Mouse (Mus musculus) thymus, adult 2 months (tissue): ENCODE measurements at regions not wholly inside any gene's neighbourhood (a gene's known extent, or its start where the extent isn't known, plus 50 kb on each side); places are given as distances from the start of the nearest gene placed in this dataset.
"Not testable (repeated sequence)": the region's sequence is repeated elsewhere in the genome, so short reads cannot be mapped to it uniquely, and the experiment has no call there.

Experiments
- DNase-seq: peaks from one replicate; pipeline ENCODE4 v3.0.0; 2021
- H3K27ac ChIP-seq: fragments of 200-500 bp; 2 replicates; pipeline ENCODE4 v1.5.1; 2012; ENCODE audit warnings: low read length, control low read depth; ENCODE audit not compliant: control insufficient read depth, insufficient read depth
- H3K27me3 ChIP-seq: fragments of 200-500 bp; 2 replicates; pipeline ENCODE4 v1.6.1; 2012; ENCODE audit warnings: mild to moderate bottlenecking, low read length, moderate library complexity, mixed read lengths; ENCODE audit not compliant: control insufficient read depth, insufficient read depth
- H3K36me3 ChIP-seq: fragments of 200-500 bp; 2 replicates; pipeline ENCODE4 v1.6.1; 2012; ENCODE audit warnings: mild to moderate bottlenecking, low read length, moderate library complexity; ENCODE audit not compliant: control insufficient read depth, insufficient read depth
- H3K4me1 ChIP-seq: fragments of 200-500 bp; replicated peaks from 2 replicates; pipeline ENCODE4 v1.6.1; 2012; ENCODE audit warnings: low read length; ENCODE audit not compliant: control insufficient read depth, insufficient read depth
- H3K4me3 ChIP-seq: fragments of 200-500 bp; 2 replicates; pipeline ENCODE4 v1.5.1; 2012; ENCODE audit warnings: mild to moderate bottlenecking, low read length, control low read depth, moderate library complexity; ENCODE audit not compliant: control insufficient read depth, insufficient read depth
- CTCF ChIP-seq: fragments of 200-500 bp; IDR thresholded peaks from 2 replicates; pipeline ENCODE4 v1.5.1; 2012; ENCODE audit warnings: mild to moderate bottlenecking, control low read depth, low read length, moderate library complexity, borderline replicate concordance; ENCODE audit not compliant: control insufficient read depth, poor library complexity, insufficient read depth; ENCODE audit errors: extremely low read depth
- POLR2A ChIP-seq: fragments of 200-500 bp; IDR thresholded peaks from 2 replicates; pipeline ENCODE4 v1.6.1; 2012; ENCODE audit warnings: mild to moderate bottlenecking, low read length, control low read depth, moderate library complexity; ENCODE audit not compliant: control insufficient read depth, poor library complexity, insufficient read depth; ENCODE audit errors: extremely low read depth
- WGBS: fragments of 180-500 bp; shearing (Covaris S2); methylation state at CpG from one replicate; pipeline ENCODE4 v1.1.7; 2018; 5-methylcytosine and 5-hydroxymethylcytosine counted together

GRCm38 (mm10) chr16:84627052-84627451 lies 108.5 kb downstream of the Mrpl39 start:
- no peak for DNase-seq
- Histone ChIP-seq H3K4me3 (no peak overlapping the region), H3K36me3 (no peaks in the 10 kb centered on the region), H3K27me3 (no peaks in the 10 kb centered on the region), H3K27ac (no peak overlapping the region), H3K4me1 (no peaks in the 10 kb centered on the region)
- WGBS = 94% methylated on average over 2 of the region's 2 CpGs
- no peak for TF ChIP-seq POLR2A
- TF ChIP-seq CTCF = no peak

- 93% methylated on average over 1 of the region's 1 CpGs for WGBS
- TF ChIP-seq POLR2A (no peak), CTCF (no peak)
These were observed 105.7 kb downstream of the Mrpl39 start for GRCm38 (mm10) chr16:84629868-84630267.

GRCm38 (mm10) chr16:84644446-84644845 lies 91.1 kb downstream of the Mrpl39 start:
- WGBS = 91% methylated on average over 1 of the region's 1 CpGs
- not testable (repeated sequence) for H3K36me3 ChIP-seq, H3K4me3 ChIP-seq, H3K4me1 ChIP-seq, DNase-seq, H3K27me3 ChIP-seq, H3K27ac ChIP-seq

More at GRCm38 (mm10) chr16:84629868-84630267, 105.7 kb downstream of the Mrpl39 start:
- no peaks in the 10 kb centered on the region for H3K4me1 ChIP-seq
- H3K36me3 ChIP-seq = no peaks in the 10 kb centered on the region
- no peak overlapping the region for H3K27ac ChIP-seq
- no peaks in the 10 kb centered on the region for H3K27me3 ChIP-seq
- DNase-seq = no peak
- no peak overlapping the region for H3K4me3 ChIP-seq

GRCm38 (mm10) chr16:84646172-84646684 lies 89.3 kb downstream of the Mrpl39 start:
- no peaks in the 10 kb centered on the region for H3K4me1 ChIP-seq
- 85% methylated on average over 8 of the region's 8 CpGs for WGBS
- H3K27me3 ChIP-seq = no peaks in the 10 kb centered on the region
- DNase-seq = no peak
- H3K36me3 ChIP-seq = no peaks in the 10 kb centered on the region
- H3K27ac ChIP-seq = no peak overlapping the region
- TF ChIP-seq CTCF = no peak
- no peak for TF ChIP-seq POLR2A
- no peak overlapping the region for H3K4me3 ChIP-seq

- no peak overlapping the region for H3K27ac ChIP-seq
- TF ChIP-seq CTCF = no peak
- TF ChIP-seq POLR2A = no peak
- WGBS = 79% methylated on average over 1 of the region's 1 CpGs
- no peak overlapping the region for H3K4me3 ChIP-seq
- no peaks in the 10 kb centered on the region for H3K36me3 ChIP-seq
- no peaks in the 10 kb centered on the region for H3K4me1 ChIP-seq
- no peak for DNase-seq
- no peaks in the 10 kb centered on the region for H3K27me3 ChIP-seq
These were observed 84.9 kb downstream of the Mrpl39 start for GRCm38 (mm10) chr16:84650646-84651045.

GRCm38 (mm10) chr16:84653873-84654272 lies 81.7 kb downstream of the Mrpl39 start:
- TF ChIP-seq POLR2A (no peak), CTCF (no peak)
- Histone ChIP-seq H3K27ac (no peak overlapping the region), H3K27me3 (no peaks in the 10 kb centered on the region), H3K36me3 (no peaks in the 10 kb centered on the region), H3K4me1 (no peaks in the 10 kb centered on the region), H3K4me3 (no peak overlapping the region)
- no peak for DNase-seq
- WGBS = 91% methylated on average over 1 of the region's 1 CpGs

GRCm38 (mm10) chr16:84661879-84662278 lies 73.7 kb downstream of the Mrpl39 start:
- no peaks in the 10 kb centered on the region for H3K36me3 ChIP-seq
- no peaks in the 10 kb centered on the region for H3K4me1 ChIP-seq
- DNase-seq = no peak
- no peaks in the 10 kb centered on the region for H3K27me3 ChIP-seq
- 90% methylated on average over 3 of the region's 3 CpGs for WGBS
- no peak overlapping the region for H3K4me3 ChIP-seq
- no peak overlapping the region for H3K27ac ChIP-seq
- no peak for TF ChIP-seq POLR2A
- no peak for TF ChIP-seq CTCF
